Mouse (Mus musculus): ENCODE data around the gene Fen1.

The Fen1 gene

GRCm38 (mm10) chr19:10213796-10214471, 10.0 kb upstream of the Fen1 start:
- DNase-seq, result no peak

- no peak for DNase-seq
Measured at GRCm38 (mm10) chr19:10210885-10211284, 6.9 kb upstream of the Fen1 start.

DNA sequence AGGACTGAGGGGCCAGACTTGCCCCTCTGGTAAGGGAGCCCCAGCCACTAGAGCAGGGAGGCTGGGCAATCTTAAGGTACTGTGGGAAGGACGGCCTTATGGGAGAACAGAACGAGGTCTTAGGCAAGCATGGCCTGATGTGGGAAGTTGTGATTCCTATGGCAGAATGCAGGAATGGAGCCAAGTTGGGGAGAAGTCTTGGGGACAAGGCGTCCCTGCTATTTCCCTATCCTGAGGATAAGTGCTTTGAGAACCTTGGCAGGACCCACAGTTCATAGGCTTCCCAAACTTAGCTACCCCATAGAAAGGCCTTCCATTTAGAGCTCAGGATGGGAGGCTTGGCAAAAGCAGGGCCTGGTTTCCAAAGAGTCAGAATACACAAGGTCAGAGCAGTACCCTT, 4.9 kb upstream of the Fen1 start:
- DNase-seq, result no peak

DNA sequence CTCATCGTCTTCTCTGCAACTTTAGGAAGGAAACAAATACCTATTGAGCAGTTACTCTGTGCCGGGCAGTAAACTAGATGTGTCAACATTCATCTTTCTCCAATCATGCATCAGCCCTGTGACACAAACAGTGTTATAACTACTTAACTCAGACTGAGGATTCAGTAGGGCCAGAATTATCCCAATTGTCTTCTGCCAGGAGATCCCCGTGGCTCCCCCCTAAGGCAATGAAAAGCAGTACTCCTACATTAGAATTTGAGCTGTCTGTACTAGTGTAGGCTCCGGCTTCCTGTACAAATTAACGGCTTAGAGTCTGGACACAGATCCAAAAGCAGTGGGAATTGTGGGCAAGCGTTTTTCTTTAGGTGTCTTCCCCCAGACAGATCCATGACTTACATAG, 1.1 kb upstream of the Fen1 start:
- DNase-seq, result no peak

GRCm38 (mm10) chr19:10204616-10205001, 640 bp upstream of the Fen1 start:
- DNase-seq, result peak; percentile 71

GRCm38 (mm10) chr19:10203146-10203847, 672 bp downstream of the Fen1 start:
- DNase-seq, result no peak

- DNase-seq, result peak; percentile 65
Measured at GRCm38 (mm10) chr19:10198723-10199122, 5.2 kb downstream of the Fen1 start.

DNA sequence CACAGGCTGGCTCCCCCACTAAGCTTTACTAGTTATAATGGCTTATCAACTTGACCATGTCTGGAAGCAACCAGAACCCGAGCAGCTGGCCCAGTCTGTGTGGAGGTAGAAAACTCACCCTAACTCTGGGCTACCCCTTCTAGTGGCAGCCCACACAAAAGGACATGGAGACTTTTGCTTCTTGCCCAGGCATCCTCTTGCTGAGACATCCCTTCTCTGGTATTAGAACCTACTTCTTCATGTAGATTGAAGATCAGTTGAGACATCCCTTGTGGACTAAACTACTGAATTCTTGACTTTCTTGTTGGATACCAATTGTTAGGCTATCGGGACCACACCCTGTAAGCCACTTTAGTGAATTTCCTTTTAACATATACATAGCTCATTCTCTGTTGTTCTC, 5.7 kb downstream of the Fen1 start:
- DNase-seq, result no peak

- DNase-seq, result no peak
Measured at GRCm38 (mm10) chr19:10197130-10197529, 6.8 kb downstream of the Fen1 start.

DNA sequence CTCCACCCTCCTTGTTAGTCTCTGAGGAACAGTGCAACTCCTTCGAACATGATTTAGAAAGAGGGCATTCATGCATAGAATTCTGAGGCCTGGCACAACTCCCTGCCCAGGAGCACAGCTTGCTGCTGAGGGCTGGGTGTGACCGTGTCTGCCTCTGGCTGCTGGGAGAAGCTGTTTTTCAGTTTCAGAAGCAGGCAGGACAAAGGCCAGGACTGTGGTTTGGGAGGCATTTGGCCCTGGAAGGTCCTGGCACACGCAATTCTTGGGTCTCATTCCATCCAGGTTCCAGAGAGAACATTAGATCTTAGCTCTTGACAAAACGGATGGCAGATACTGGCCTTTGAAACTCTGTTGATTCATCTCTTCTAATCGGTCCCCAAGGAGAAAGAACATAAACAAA, 8.7 kb downstream of the Fen1 start:
- no peak for DNase-seq

DNA sequence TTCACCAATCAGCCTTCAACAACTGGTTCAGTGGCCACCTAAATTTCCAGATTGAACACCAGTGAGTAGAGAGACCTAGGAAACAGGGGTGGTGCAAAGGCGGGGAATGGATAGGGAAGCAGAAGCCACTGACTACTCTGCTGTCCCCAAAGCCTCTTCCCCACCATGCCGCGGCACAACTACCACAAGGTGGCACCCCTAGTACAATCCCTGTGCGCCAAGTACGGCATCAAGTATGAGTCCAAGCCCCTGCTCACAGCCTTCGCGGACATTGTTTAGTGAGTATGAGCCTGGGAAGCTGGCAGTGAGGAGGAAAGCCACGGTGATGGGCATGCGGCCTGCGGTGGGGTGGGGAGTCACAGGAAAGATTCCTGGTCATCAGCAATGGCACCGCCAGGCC, 9.6 kb downstream of the Fen1 start:
- no peak for DNase-seq

DNA sequence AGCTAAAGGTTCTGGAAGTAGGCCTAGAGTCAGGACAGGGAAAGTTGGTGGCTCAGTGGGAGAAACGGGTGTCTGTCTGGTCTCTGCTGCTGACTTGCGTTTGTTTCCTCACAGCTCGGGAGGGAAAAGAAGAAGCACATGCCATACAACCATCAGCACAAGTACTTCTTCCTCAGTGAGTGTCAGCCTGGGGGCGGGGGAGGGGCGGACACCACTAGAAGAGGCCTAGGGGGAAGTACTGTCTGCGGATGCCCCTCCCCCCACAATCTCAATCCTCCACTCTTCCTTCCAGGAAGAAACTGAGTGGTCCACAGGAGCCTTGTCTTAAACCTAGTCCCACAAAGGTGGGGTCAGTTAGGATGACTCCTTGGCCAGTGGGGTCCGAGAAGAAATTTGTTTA, 12.6 kb downstream of the Fen1 start:
- DNase-seq, result no peak

GRCm38 (mm10) chr19:10190796-10191195, 13.2 kb downstream of the Fen1 start:
- DNase-seq, result peak; percentile 61

GRCm38 (mm10) chr19:10189940-10190339, 14.0 kb downstream of the Fen1 start:
- no peak for DNase-seq

- DNase-seq, result peak; percentile 38
Measured at GRCm38 (mm10) chr19:10189022-10189421, 14.9 kb downstream of the Fen1 start.

- peak; percentile 89 for DNase-seq
Measured at GRCm38 (mm10) chr19:10188281-10188811, 15.6 kb downstream of the Fen1 start.

- DNase-seq, result peak; percentile 49
Measured at GRCm38 (mm10) chr19:10186569-10186968, 17.4 kb downstream of the Fen1 start.

DNA sequence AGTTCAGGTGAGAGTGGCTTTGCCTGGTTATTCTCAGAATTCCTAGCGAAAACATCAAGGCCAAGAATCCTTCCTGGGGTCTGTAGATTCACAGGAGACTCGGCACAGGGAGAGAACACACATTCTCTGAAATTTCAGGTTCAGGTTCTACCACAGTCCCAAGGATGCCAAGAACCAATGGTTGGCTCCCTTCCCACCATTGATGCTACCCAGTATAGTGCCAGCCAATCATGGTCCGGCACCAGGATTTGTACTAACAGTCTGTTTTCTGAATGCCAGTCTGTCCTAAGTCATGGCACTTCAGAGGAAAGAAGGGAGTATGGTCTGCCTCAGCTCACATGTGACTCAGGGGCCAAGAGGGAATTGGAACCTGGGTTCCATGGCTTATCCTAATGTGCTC, 18.1 kb downstream of the Fen1 start:
- peak; percentile 43 for DNase-seq

GRCm38 (mm10) chr19:10184096-10184495, 19.9 kb downstream of the Fen1 start:
- no peak for DNase-seq

GRCm38 (mm10) chr19:10183299-10183983, 20.5 kb downstream of the Fen1 start:
- peak; percentile 81 for DNase-seq

DNA sequence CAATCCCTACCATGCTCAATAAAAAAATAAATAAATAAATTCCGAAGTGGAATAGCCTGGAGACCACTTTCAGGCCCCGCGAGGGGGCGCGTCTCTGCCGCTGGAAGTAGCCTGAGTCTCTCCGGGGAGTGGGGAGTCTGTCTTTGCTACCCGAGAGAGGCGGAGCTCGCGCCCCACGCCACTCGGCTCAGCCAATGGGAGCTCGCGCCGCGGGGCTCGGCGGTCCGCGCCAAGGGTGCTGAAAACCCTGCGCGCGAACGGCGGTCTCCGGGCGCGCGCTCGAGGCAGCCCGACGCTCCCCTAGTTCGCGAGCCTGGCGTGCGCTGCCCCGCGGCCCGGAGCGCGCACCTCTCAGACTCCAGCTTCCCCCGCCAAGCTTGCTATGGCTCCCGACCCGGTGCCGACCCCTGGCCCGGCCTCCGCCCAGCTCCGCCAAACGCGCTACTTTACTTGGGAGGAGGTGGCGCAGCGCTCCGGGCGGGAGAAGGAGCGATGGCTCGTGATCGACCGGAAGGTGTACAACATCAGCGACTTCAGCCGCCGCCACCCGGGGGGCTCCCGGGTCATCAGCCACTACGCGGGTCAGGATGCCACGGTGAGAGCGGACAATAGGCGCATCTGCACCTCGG, 21.2 kb downstream of the Fen1 start, which contains the start of gene Fads1:
TSS of gene Fads1 (plus strand) at position 219 of the 629 bp plus-strand sequence.
- peak; percentile 95 for DNase-seq

GRCm38 (mm10) chr19:10182142-10182541, 21.8 kb downstream of the Fen1 start:
- DNase-seq, result no peak

- no peak for DNase-seq
Measured at GRCm38 (mm10) chr19:10181225-10181624, 22.7 kb downstream of the Fen1 start.

Data from cerebellum, adult 9-11 months (tissue).